Mouse (Mus musculus): ENCODE measurements around the gene Tmem251.

GRCm38 (mm10) chr12:102769000-102769399 is 25.4 kb downstream of the Tmem251 start:
- no peak for TF ChIP-seq CTCF (IDR thresholded peaks at IDR 0.05; ENCODE audit: insufficient read depth, low read depth, low read length)
- no peak for TF ChIP-seq POLR2A (IDR thresholded peaks at IDR 0.05; ENCODE audit: insufficient read depth, low read depth, low read length)
